Mouse (Mus musculus) ES-Bruce4 (cell line): ENCODE data around the gene Asic2. TPM values are rescaled to one million over a fixed set of nuclear protein-coding genes. Genes with fewer than 3 reads are reported as not detected.

Source experiments
- H3K27ac ChIP-seq: 2 replicates; pipeline ENCODE4 v1.5.1; 2012; ENCODE audit warnings: low read length, inconsistent platforms; ENCODE audit not compliant: insufficient read depth
- H3K27me3 ChIP-seq: 2 replicates; pipeline ENCODE4 v1.6.1; 2012; ENCODE audit warnings: mild to moderate bottlenecking, low read length, inconsistent platforms; ENCODE audit not compliant: control insufficient read depth, poor library complexity, insufficient read depth, severe bottlenecking
- H3K36me3 ChIP-seq: 2 replicates; pipeline ENCODE4 v1.6.1; 2012; ENCODE audit warnings: inconsistent platforms, mild to moderate bottlenecking, low read length, moderate library complexity; ENCODE audit not compliant: control insufficient read depth, poor library complexity, insufficient read depth, severe bottlenecking
- H3K4me1 ChIP-seq: one replicate; pipeline ENCODE4 v1.8.1; 2011; ENCODE audit warnings: low read length; ENCODE audit not compliant: control insufficient read depth, insufficient read depth
- H3K4me3 ChIP-seq: 2 replicates; pipeline ENCODE4 v1.5.1; 2011; ENCODE audit warnings: low read depth, mild to moderate bottlenecking, low read length
- H3K9ac ChIP-seq: 2 replicates; pipeline ENCODE4 v1.6.1; 2012; ENCODE audit warnings: low read depth, mild to moderate bottlenecking, inconsistent platforms; ENCODE audit not compliant: poor library complexity, severe bottlenecking
- H3K9me3 ChIP-seq: replicated peaks from 2 replicates; pipeline ENCODE4 v1.6.1; 2012; ENCODE audit warnings: mild to moderate bottlenecking, low read length, inconsistent platforms; ENCODE audit not compliant: control insufficient read depth, poor library complexity, insufficient read depth, severe bottlenecking
- CTCF ChIP-seq: IDR thresholded peaks from one replicate; pipeline ENCODE4 v1.8.1; 2011; ENCODE audit warnings: low read depth, low read length
- EP300 ChIP-seq: IDR thresholded peaks from 2 replicates; pipeline ENCODE4 v1.6.1; 2011; ENCODE audit warnings: low read depth, low read length; ENCODE audit not compliant: insufficient read depth
- POLR2A ChIP-seq: IDR thresholded peaks from one replicate; pipeline ENCODE4 v1.8.1; 2011; ENCODE audit warnings: low read length; ENCODE audit not compliant: insufficient read depth
- polyA plus RNA-seq: library from polyadenylated mRNA; stranded (reverse); fragments of >200 nt; gene quantifications from 2 replicates; pipeline ENCODE4 v1.2.4, GENCODE M21; 2011; ENCODE audit warnings: low read depth; ENCODE audit not compliant: missing spikeins, insufficient read depth, insufficient read length

Asic2 gene
- polyA plus RNA-seq, 1 experiment = not detected

GRCm38 (mm10) chr11:81806905-81807659, 161.2 kb downstream of the Asic2 start:
- no peak overlapping the region for H3K9ac ChIP-seq
- peaks cover 1% of the 10 kb centered on the region for H3K4me1 ChIP-seq
- H3K4me3 ChIP-seq = no peak overlapping the region
- H3K9me3 ChIP-seq = peaks cover 5% of the 10 kb centered on the region; the same call in 1 of the 2 replicates
- H3K27ac ChIP-seq = no peak overlapping the region
- H3K36me3 ChIP-seq = no peaks in the 10 kb centered on the region
- no peaks in the 10 kb centered on the region for H3K27me3 ChIP-seq
- TF ChIP-seq EP300 (no peak), POLR2A (no peak)

DNA sequence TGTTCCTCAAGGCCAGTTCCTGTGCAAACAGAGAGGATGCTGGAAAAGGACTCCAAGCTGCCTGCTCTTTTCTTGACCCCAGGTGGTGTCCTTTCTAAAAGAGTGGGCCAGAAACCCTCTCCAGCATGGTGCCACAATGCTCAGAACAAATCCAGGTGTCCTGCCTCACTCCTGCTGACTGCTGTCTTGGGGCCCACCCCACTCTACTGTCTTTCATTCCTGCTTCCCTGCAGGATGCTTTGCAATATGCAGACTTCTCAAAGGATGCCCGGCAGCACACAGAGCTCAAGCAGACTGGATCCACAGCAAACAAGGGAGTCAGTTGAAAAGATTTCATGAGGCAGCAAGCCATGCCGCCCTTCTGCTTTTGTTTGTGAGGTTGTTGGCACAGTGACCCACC, 164.7 kb downstream of the Asic2 start:
- no peaks in the 10 kb centered on the region for H3K36me3 ChIP-seq
- no peak overlapping the region for H3K4me3 ChIP-seq
- H3K9ac ChIP-seq = no peak overlapping the region
- no peak overlapping the region; the same call in 1 of the 2 replicates for H3K27ac ChIP-seq
- TF ChIP-seq POLR2A (no peak), CTCF (no peak), EP300 (peak; percentile 90)
- peaks cover 1% of the 10 kb centered on the region for H3K4me1 ChIP-seq
- no peaks in the 10 kb centered on the region for H3K27me3 ChIP-seq
- no peaks in the 10 kb centered on the region for H3K9me3 ChIP-seq

- no peaks in the 10 kb centered on the region for H3K9me3 ChIP-seq
- H3K27me3 ChIP-seq = no peaks in the 10 kb centered on the region
- H3K4me3 ChIP-seq = no peak overlapping the region
- no peak overlapping the region for H3K27ac ChIP-seq
- peaks cover 1% of the 10 kb centered on the region for H3K4me1 ChIP-seq
- TF ChIP-seq EP300 (no peak), POLR2A (no peak)
- H3K36me3 ChIP-seq = no peaks in the 10 kb centered on the region
- H3K9ac ChIP-seq = no peak overlapping the region
These were observed 165.6 kb downstream of the Asic2 start for GRCm38 (mm10) chr11:81802614-81803013.

DNA sequence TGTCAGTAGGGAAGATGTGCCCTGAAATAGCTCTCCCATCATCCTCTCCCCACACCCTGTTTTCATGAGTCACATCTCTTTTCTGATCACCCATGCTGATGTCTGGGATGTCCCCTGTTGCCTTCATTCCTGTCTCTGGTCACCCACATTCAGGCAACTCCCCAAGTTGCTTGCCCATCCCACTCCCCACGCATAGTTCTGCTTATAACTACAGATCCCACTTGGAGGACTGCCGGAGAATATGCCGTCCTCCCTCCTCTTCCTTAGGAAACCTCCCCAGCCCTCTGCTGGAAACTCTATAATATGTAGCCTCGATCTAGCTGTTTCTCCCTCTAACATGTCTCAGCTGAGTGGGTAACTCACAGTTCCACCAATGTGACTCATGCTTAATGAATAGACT, 167.4 kb downstream of the Asic2 start:
- Histone ChIP-seq H3K4me3 (no peak overlapping the region), H3K9ac (no peak overlapping the region), H3K36me3 (no peaks in the 10 kb centered on the region), H3K4me1 (peaks cover 1% of the 10 kb centered on the region), H3K9me3 (no peaks in the 10 kb centered on the region), H3K27me3 (no peaks in the 10 kb centered on the region), H3K27ac (no peak overlapping the region)
- TF ChIP-seq POLR2A (no peak), EP300 (no peak), CTCF (no peak)

GRCm38 (mm10) chr11:81793588-81793987, 174.7 kb downstream of the Asic2 start:
- Histone ChIP-seq H3K4me1 (no peaks in the 10 kb centered on the region), H3K9ac (no peak overlapping the region), H3K9me3 (no peaks in the 10 kb centered on the region), H3K27me3 (no peaks in the 10 kb centered on the region), H3K4me3 (no peak overlapping the region), H3K27ac (no peak overlapping the region), H3K36me3 (no peaks in the 10 kb centered on the region)
- TF ChIP-seq EP300 (no peak), CTCF (no peak), POLR2A (no peak)

GRCm38 (mm10) chr11:81791579-81791978, 176.7 kb downstream of the Asic2 start:
- TF ChIP-seq CTCF (no peak), EP300 (no peak)
- no peaks in the 10 kb centered on the region for H3K27me3 ChIP-seq
- H3K4me1 ChIP-seq = no peaks in the 10 kb centered on the region
- no peak overlapping the region for H3K4me3 ChIP-seq
- no peak overlapping the region for H3K27ac ChIP-seq
- no peaks in the 10 kb centered on the region for H3K36me3 ChIP-seq
- no peaks in the 10 kb centered on the region for H3K9me3 ChIP-seq
- no peak overlapping the region for H3K9ac ChIP-seq
